Mouse (Mus musculus) heart, embryonic 11.5 days (tissue): Measurements from ENCODE around the gene Apba2. TPM values are rescaled to one million over a fixed set of nuclear protein-coding genes. Genes with fewer than 3 reads are reported as not detected.

ENCODE experiments used
- ATAC-seq: fragments of 200-750 bp; cut with Nextera tagmentation; replicated peaks from 2 replicates; pipeline ENCODE4 v1.8.0; 2017; ENCODE audit warnings: moderate library complexity; ENCODE audit not compliant: insufficient number of reproducible peaks, low FRiP score, low TSS enrichment
- H3K27ac ChIP-seq: fragments of 300-500 bp; sonication (generic); 2 replicates; pipeline ENCODE4 v1.5.1; 2014; ENCODE audit warnings: mild to moderate bottlenecking, low read depth, low read length
- H3K27me3 ChIP-seq: fragments of 300-500 bp; sonication (generic); 2 replicates; pipeline ENCODE4 v1.6.1; 2014; ENCODE audit warnings: mild to moderate bottlenecking, low read length, mixed read lengths; ENCODE audit not compliant: control insufficient read depth, insufficient read depth
- H3K36me3 ChIP-seq: fragments of 300-500 bp; sonication (generic); 2 replicates; pipeline ENCODE4 v1.6.1; 2014; ENCODE audit warnings: mild to moderate bottlenecking, low read length, moderate library complexity, mixed read lengths; ENCODE audit not compliant: control insufficient read depth, insufficient read depth
- H3K4me1 ChIP-seq: fragments of 300-500 bp; sonication (generic); 2 replicates; pipeline ENCODE4 v1.6.1; 2014; ENCODE audit warnings: low read length; ENCODE audit not compliant: control insufficient read depth, insufficient read depth
- H3K4me2 ChIP-seq: fragments of 300-500 bp; sonication (generic); 2 replicates; pipeline ENCODE4 v1.6.1; 2014; ENCODE audit warnings: mild to moderate bottlenecking, moderate library complexity
- H3K4me3 ChIP-seq: fragments of 300-500 bp; sonication (generic); 2 replicates; pipeline ENCODE4 v1.5.1; 2014; ENCODE audit warnings: low read depth, low read length
- H3K9ac ChIP-seq: fragments of 300-500 bp; sonication (generic); 2 replicates; pipeline ENCODE4 v1.6.1; 2014; ENCODE audit warnings: mild to moderate bottlenecking, low read depth, low read length, moderate library complexity
- H3K9me3 ChIP-seq: fragments of 300-500 bp; sonication (generic); replicated peaks from 2 replicates; pipeline ENCODE4 v1.6.1; 2016; ENCODE audit warnings: low read length; ENCODE audit not compliant: control insufficient read depth
- WGBS: fragments of 180-500 bp; shearing (Covaris S2); extraction: QIAGEN DNeasy Blood & Tissue Kit; methylation state at CpG from one replicate; pipeline ENCODE4 v1.1.7; 2014; ENCODE audit not compliant: insufficient replicate concordance; 5-methylcytosine and 5-hydroxymethylcytosine counted together
- polyA plus RNA-seq: library from polyadenylated mRNA; unstranded; fragments of >200 nt; fragmentation: Nextera tagmentation; extraction: Ambion mirVana; gene quantifications from 2 replicates; pipeline ENCODE4 v1.2.1, GENCODE M21; 2014

The Apba2 gene
- polyA plus RNA-seq, 1 experiment from 2014 or later, result 1.3 TPM

GRCm38 (mm10) chr7:64574144-64574543 is 72.6 kb downstream of the Apba2 start:
- H3K27me3 ChIP-seq, result no peaks in the 10 kb centered on the region
- H3K9ac ChIP-seq, result no peak overlapping the region
- WGBS, result 83% methylated on average over 16 of the region's 16 CpGs
- no peak overlapping the region for H3K4me2 ChIP-seq
- H3K4me1 ChIP-seq, result no peaks in the 10 kb centered on the region
- H3K36me3 ChIP-seq, result no peaks in the 10 kb centered on the region
- H3K4me3 ChIP-seq, result no peak overlapping the region
- no peak overlapping the region for H3K27ac ChIP-seq
- ATAC-seq, result no peak
- no peaks in the 10 kb centered on the region for H3K9me3 ChIP-seq

GRCm38 (mm10) chr7:64576519-64576951 is 75.0 kb downstream of the Apba2 start:
- ATAC-seq, result no peak
- Histone ChIP-seq H3K4me1 (no peaks in the 10 kb centered on the region), H3K4me2 (no peak overlapping the region), H3K9ac (no peak overlapping the region), H3K27ac (no peak overlapping the region), H3K36me3 (no peaks in the 10 kb centered on the region), H3K27me3 (no peaks in the 10 kb centered on the region), H3K4me3 (no peak overlapping the region), H3K9me3 (no peaks in the 10 kb centered on the region)
- WGBS, result 38% methylated on average over 1 of the region's 1 CpGs

- H3K9me3 ChIP-seq, result no peaks in the 10 kb centered on the region
Measured at GRCm38 (mm10) chr7:64578176-64578575, 76.7 kb downstream of the Apba2 start.

GRCm38 (mm10) chr7:64579887-64580286 is 78.4 kb downstream of the Apba2 start:
- H3K9ac ChIP-seq, result no peak overlapping the region
- H3K27me3 ChIP-seq, result no peaks in the 10 kb centered on the region
- no peaks in the 10 kb centered on the region for H3K36me3 ChIP-seq
- H3K27ac ChIP-seq, result no peak overlapping the region
- ATAC-seq, result no peak
- WGBS, result 75% methylated on average over 4 of the region's 4 CpGs
- no peak overlapping the region for H3K4me3 ChIP-seq
- no peak overlapping the region for H3K4me2 ChIP-seq
- no peaks in the 10 kb centered on the region for H3K4me1 ChIP-seq
- H3K9me3 ChIP-seq, result no peaks in the 10 kb centered on the region; the same call in 1 of the 2 replicates

More at GRCm38 (mm10) chr7:64578176-64578575, 76.7 kb downstream of the Apba2 start:
- Histone ChIP-seq H3K27ac (no peak overlapping the region), H3K36me3 (no peaks in the 10 kb centered on the region), H3K9ac (no peak overlapping the region), H3K4me3 (no peak overlapping the region), H3K4me2 (no peak overlapping the region), H3K27me3 (no peaks in the 10 kb centered on the region), H3K4me1 (no peaks in the 10 kb centered on the region)
- no peak for ATAC-seq
- 79% methylated on average over 6 of the region's 6 CpGs for WGBS

- whole genome bisulfite sequencing, result 79% methylated on average over 4 of the region's 4 CpGs
- Histone ChIP-seq H3K4me2 (no peak overlapping the region), H3K4me3 (no peak overlapping the region), H3K27me3 (no peaks in the 10 kb centered on the region), H3K4me1 (no peaks in the 10 kb centered on the region), H3K36me3 (no peaks in the 10 kb centered on the region), H3K9me3 (no peaks in the 10 kb centered on the region; the same call in 1 of the 2 replicates), H3K27ac (no peak overlapping the region), H3K9ac (no peak overlapping the region)
- ATAC-seq, result no peak
Measured at GRCm38 (mm10) chr7:64580293-64580692, 78.8 kb downstream of the Apba2 start.

- Histone ChIP-seq H3K4me1 (no peaks in the 10 kb centered on the region), H3K4me2 (no peak overlapping the region), H3K9me3 (no peaks in the 10 kb centered on the region; the same call in 1 of the 2 replicates), H3K4me3 (no peak overlapping the region), H3K27me3 (no peaks in the 10 kb centered on the region), H3K27ac (no peak overlapping the region), H3K36me3 (no peaks in the 10 kb centered on the region), H3K9ac (no peak overlapping the region)
- 76% methylated on average over 8 of the region's 8 CpGs for WGBS
- ATAC-seq, result no peak
Measured at GRCm38 (mm10) chr7:64582358-64582757, 80.9 kb downstream of the Apba2 start.

GRCm38 (mm10) chr7:64583670-64584121 is 82.2 kb downstream of the Apba2 start:
- Histone ChIP-seq H3K27me3 (no peaks in the 10 kb centered on the region), H3K36me3 (no peaks in the 10 kb centered on the region), H3K9ac (no peak overlapping the region), H3K4me2 (no peak overlapping the region), H3K4me3 (no peak overlapping the region), H3K9me3 (no peaks in the 10 kb centered on the region; the same call in 1 of the 2 replicates), H3K27ac (no peak overlapping the region), H3K4me1 (no peaks in the 10 kb centered on the region)
- 76% methylated on average over 6 of the region's 6 CpGs for WGBS
- ATAC-seq, result no peak

- no peaks in the 10 kb centered on the region for H3K27me3 ChIP-seq
- H3K4me3 ChIP-seq, result no peak overlapping the region
- no peaks in the 10 kb centered on the region for H3K36me3 ChIP-seq
- no peak overlapping the region for H3K27ac ChIP-seq
- WGBS, result 71% methylated on average over 4 of the region's 4 CpGs
- H3K9ac ChIP-seq, result no peak overlapping the region
- H3K4me1 ChIP-seq, result no peaks in the 10 kb centered on the region
- H3K4me2 ChIP-seq, result no peak overlapping the region
- H3K9me3 ChIP-seq, result no peaks in the 10 kb centered on the region; the same call in 1 of the 2 replicates
- ATAC-seq, result no peak
Measured at GRCm38 (mm10) chr7:64586133-64586532, 84.6 kb downstream of the Apba2 start.

GRCm38 (mm10) chr7:64586571-64586970 is 85.1 kb downstream of the Apba2 start:
- Histone ChIP-seq H3K4me2 (no peak overlapping the region), H3K9me3 (no peaks in the 10 kb centered on the region; the same call in 1 of the 2 replicates), H3K36me3 (no peaks in the 10 kb centered on the region), H3K9ac (no peak overlapping the region), H3K27me3 (no peaks in the 10 kb centered on the region), H3K27ac (no peak overlapping the region), H3K4me1 (no peaks in the 10 kb centered on the region), H3K4me3 (no peak overlapping the region)
- WGBS, result 80% methylated on average over 3 of the region's 3 CpGs
- ATAC-seq, result no peak
